Mouse (Mus musculus): Measurements from ENCODE around the gene Nudt9. TPM values are rescaled to one million over a fixed set of nuclear protein-coding genes. Genes with fewer than 3 reads are reported as not detected.
A peak's percentile ranks its signal among the peaks of the same experiment; 100 is the strongest.

Gene Nudt9
- polyA plus RNA-seq, 1 experiment from 2014 or later, result 75.8 TPM

- H3K27me3 ChIP-seq (ENCODE audit: insufficient read depth, poor library complexity, severe bottlenecking), result no peaks in the 10 kb centered on the region
- DNase-seq (ENCODE audit: low spot score), result peak; percentile 28
- H3K9me3 ChIP-seq, result no peaks in the 10 kb centered on the region
- WGBS, result 10% methylated on average over 19 of the region's 19 CpGs
- peak overlapping the region; percentile 86 for H3K4me3 ChIP-seq
- H3K36me3 ChIP-seq, result peaks cover 25% of the 10 kb centered on the region
- H3K4me1 ChIP-seq (replicated peaks), result peaks cover 20% of the 10 kb centered on the region
- H3K27ac ChIP-seq, result peak overlapping the region; percentile 94
These were observed 1.3 kb downstream of the Nudt9 start for GRCm38 (mm10) chr5:104047200-104048105.

- H3K4me1 ChIP-seq (replicated peaks), result peaks cover 20% of the 10 kb centered on the region
- H3K36me3 ChIP-seq, result peaks cover 31% of the 10 kb centered on the region
- 58% methylated on average over 4 of the region's 4 CpGs for WGBS
- no peaks in the 10 kb centered on the region for H3K9me3 ChIP-seq
- peak overlapping the region; percentile 86 for H3K4me3 ChIP-seq
- DNase-seq (ENCODE audit: low spot score), result no peak
- H3K27ac ChIP-seq, result no peak overlapping the region
- no peaks in the 10 kb centered on the region for H3K27me3 ChIP-seq (ENCODE audit: insufficient read depth, poor library complexity, severe bottlenecking)
These were observed 2.0 kb downstream of the Nudt9 start for GRCm38 (mm10) chr5:104048139-104048538.

GRCm38 (mm10) chr5:104052956-104053355, 6.8 kb downstream of the Nudt9 start:
- DNase-seq (ENCODE audit: low spot score), result peak; percentile 29

GRCm38 (mm10) chr5:104054938-104055337, 8.8 kb downstream of the Nudt9 start:
- H3K9me3 ChIP-seq, result no peaks in the 10 kb centered on the region
- 92% methylated on average over 4 of the region's 4 CpGs for WGBS
- H3K27ac ChIP-seq, result no peak overlapping the region
- DNase-seq (ENCODE audit: low spot score), result no peak
- no peak overlapping the region for H3K4me3 ChIP-seq
- H3K36me3 ChIP-seq, result peaks cover 55% of the 10 kb centered on the region
- H3K4me1 ChIP-seq (replicated peaks), result no peaks in the 10 kb centered on the region
- H3K27me3 ChIP-seq (ENCODE audit: insufficient read depth, poor library complexity, severe bottlenecking), result no peaks in the 10 kb centered on the region

More at GRCm38 (mm10) chr5:104052956-104053355, 6.8 kb downstream of the Nudt9 start:
- no peaks in the 10 kb centered on the region for H3K27me3 ChIP-seq (ENCODE audit: insufficient read depth, poor library complexity, severe bottlenecking)
- no peak overlapping the region for H3K4me3 ChIP-seq
- no peaks in the 10 kb centered on the region for H3K9me3 ChIP-seq
- peaks cover 4% of the 10 kb centered on the region for H3K4me1 ChIP-seq (replicated peaks)
- H3K36me3 ChIP-seq, result peaks cover 41% of the 10 kb centered on the region
- 59% methylated on average over 8 of the region's 8 CpGs for WGBS
- no peak overlapping the region for H3K27ac ChIP-seq

GRCm38 (mm10) chr5:104055816-104056215, 9.7 kb downstream of the Nudt9 start:
- peaks cover 56% of the 10 kb centered on the region for H3K36me3 ChIP-seq
- H3K4me3 ChIP-seq, result no peak overlapping the region
- 92% methylated on average over 4 of the region's 4 CpGs for WGBS
- H3K9me3 ChIP-seq, result no peaks in the 10 kb centered on the region
- H3K27me3 ChIP-seq (ENCODE audit: insufficient read depth, poor library complexity, severe bottlenecking), result no peaks in the 10 kb centered on the region
- DNase-seq (ENCODE audit: low spot score), result no peak
- no peaks in the 10 kb centered on the region for H3K4me1 ChIP-seq (replicated peaks)
- H3K27ac ChIP-seq, result no peak overlapping the region

- H3K4me3 ChIP-seq, result no peak overlapping the region
- H3K27ac ChIP-seq, result no peak overlapping the region
- H3K9me3 ChIP-seq, result no peaks in the 10 kb centered on the region
- no peaks in the 10 kb centered on the region for H3K27me3 ChIP-seq (ENCODE audit: insufficient read depth, poor library complexity, severe bottlenecking)
- 89% methylated on average over 7 of the region's 7 CpGs for WGBS
- peaks cover 56% of the 10 kb centered on the region for H3K36me3 ChIP-seq
- no peaks in the 10 kb centered on the region for H3K4me1 ChIP-seq (replicated peaks)
- DNase-seq (ENCODE audit: low spot score), result no peak
These were observed 10.2 kb downstream of the Nudt9 start for GRCm38 (mm10) chr5:104056295-104056694.

GRCm38 (mm10) chr5:104058021-104058420, 11.9 kb downstream of the Nudt9 start:
- H3K9me3 ChIP-seq, result no peaks in the 10 kb centered on the region
- peak; percentile 47 for DNase-seq (ENCODE audit: low spot score)
- peaks cover 56% of the 10 kb centered on the region for H3K36me3 ChIP-seq
- H3K27me3 ChIP-seq (ENCODE audit: insufficient read depth, poor library complexity, severe bottlenecking), result no peaks in the 10 kb centered on the region
- H3K4me1 ChIP-seq (replicated peaks), result no peaks in the 10 kb centered on the region
- no peak overlapping the region for H3K27ac ChIP-seq
- no peak overlapping the region for H3K4me3 ChIP-seq
- 70% methylated on average over 15 of the region's 15 CpGs for WGBS

- DNase-seq (ENCODE audit: low spot score), result no peak
- H3K27me3 ChIP-seq (ENCODE audit: insufficient read depth, poor library complexity, severe bottlenecking), result no peaks in the 10 kb centered on the region
- no peaks in the 10 kb centered on the region for H3K9me3 ChIP-seq
- H3K36me3 ChIP-seq, result peaks cover 71% of the 10 kb centered on the region
- H3K4me3 ChIP-seq, result no peak overlapping the region
- H3K27ac ChIP-seq, result no peak overlapping the region
- 92% methylated on average over 9 of the region's 9 CpGs for WGBS
- H3K4me1 ChIP-seq (replicated peaks), result no peaks in the 10 kb centered on the region
These were observed 13.5 kb downstream of the Nudt9 start for GRCm38 (mm10) chr5:104059628-104060027.

- H3K36me3 ChIP-seq, result peaks cover 73% of the 10 kb centered on the region
- no peak for DNase-seq (ENCODE audit: low spot score)
- 91% methylated on average over 5 of the region's 5 CpGs for WGBS
- H3K27me3 ChIP-seq (ENCODE audit: insufficient read depth, poor library complexity, severe bottlenecking), result no peaks in the 10 kb centered on the region
- H3K27ac ChIP-seq, result no peak overlapping the region
- no peaks in the 10 kb centered on the region for H3K4me1 ChIP-seq (replicated peaks)
- H3K4me3 ChIP-seq, result no peak overlapping the region
- no peaks in the 10 kb centered on the region for H3K9me3 ChIP-seq
These were observed 14.3 kb downstream of the Nudt9 start for GRCm38 (mm10) chr5:104060429-104060828.

- Histone ChIP-seq H3K27me3 (ENCODE audit: insufficient read depth, poor library complexity, severe bottlenecking) (no peaks in the 10 kb centered on the region), H3K4me1 (replicated peaks) (no peaks in the 10 kb centered on the region), H3K27ac (no peak overlapping the region), H3K4me3 (no peak overlapping the region), H3K36me3 (peaks cover 71% of the 10 kb centered on the region), H3K9me3 (no peaks in the 10 kb centered on the region)
- no peak for DNase-seq (ENCODE audit: low spot score)
- WGBS, result 83% methylated on average over 13 of the region's 13 CpGs
These were observed 16.0 kb downstream of the Nudt9 start for GRCm38 (mm10) chr5:104061936-104062772.

GRCm38 (mm10) chr5:104062773-104063551, 16.9 kb downstream of the Nudt9 start:
- DNase-seq (ENCODE audit: low spot score), result no peak
- Histone ChIP-seq H3K9me3 (no peaks in the 10 kb centered on the region), H3K4me1 (replicated peaks) (no peaks in the 10 kb centered on the region), H3K27ac (no peak overlapping the region), H3K4me3 (no peak overlapping the region), H3K36me3 (peaks cover 68% of the 10 kb centered on the region), H3K27me3 (ENCODE audit: insufficient read depth, poor library complexity, severe bottlenecking) (no peaks in the 10 kb centered on the region)
- 90% methylated on average over 11 of the region's 11 CpGs for WGBS

GRCm38 (mm10) chr5:104068751-104069150, 22.6 kb downstream of the Nudt9 start:
- H3K27me3 ChIP-seq (ENCODE audit: insufficient read depth, poor library complexity, severe bottlenecking), result no peaks in the 10 kb centered on the region
- DNase-seq (ENCODE audit: low spot score), result peak; percentile 47

More at GRCm38 (mm10) chr5:104068751-104069150, 22.6 kb downstream of the Nudt9 start:
- Histone ChIP-seq H3K9me3 (peaks cover 3% of the 10 kb centered on the region; the same call in 1 of the 2 replicates), H3K4me1 (replicated peaks) (peaks cover 22% of the 10 kb centered on the region), H3K27ac (no peak overlapping the region), H3K36me3 (peaks cover 16% of the 10 kb centered on the region), H3K4me3 (no peak overlapping the region)
- 86% methylated on average over 7 of the region's 7 CpGs for WGBS

Measured in hindbrain, embryonic 10.5 days (tissue).